Mouse (Mus musculus) embryonic facial prominence, embryonic 10.5 days (tissue): ENCODE measurements around the gene Prdm8. TPM values are rescaled to one million over a fixed set of nuclear protein-coding genes. Genes with fewer than 3 reads are reported as not detected.

ENCODE experiments used
- polyA plus RNA-seq: library from polyadenylated mRNA; unstranded; fragments of >200 nt; fragmentation: Nextera tagmentation; extraction: Ambion mirVana; gene quantifications from 2 replicates; pipeline ENCODE4 v1.2.1, GENCODE M21; 2016

Gene Prdm8
- polyA plus RNA-seq, 1 experiment from 2014 or later: 0.05 TPM

Other genes starting within 250 kb of the Prdm8 start
- gene Antxr2, start 136.2 kb upstream of the Prdm8 start, polyA plus RNA-seq: 15.4 and 16.9 TPM in 2 replicates
- gene Fgf5, start 87.0 kb downstream of the Prdm8 start, polyA plus RNA-seq: 0.52 and 0.65 TPM in 2 replicates
- gene Cfap299, start 162.1 kb downstream of the Prdm8 start, polyA plus RNA-seq: 0.26 and 0.30 TPM in 2 replicates